Mouse (Mus musculus) MEL (cell line): ENCODE measurements around the gene Tmem115. TPM values are rescaled to one million over a fixed set of nuclear protein-coding genes. Genes with fewer than 3 reads are reported as not detected.

Experiments
- ELF1 ChIP-seq: IDR thresholded peaks from 2 replicates; pipeline ENCODE4 v1.6.1; 2014; ENCODE audit warnings: low read depth, mild to moderate bottlenecking, inconsistent platforms, low read length, improper control_type of control experiment, moderate library complexity
- ETS1 ChIP-seq: IDR thresholded peaks from 2 replicates; pipeline ENCODE4 v1.6.1; 2012; ENCODE audit warnings: low read depth, mild to moderate bottlenecking, inconsistent platforms, low read length, improper control_type of control experiment, moderate library complexity
- GABPA ChIP-seq: IDR thresholded peaks from 2 replicates; pipeline ENCODE4 v1.6.1; 2012; ENCODE audit warnings: low read depth, mild to moderate bottlenecking, inconsistent platforms, low read length, improper control_type of control experiment, moderate library complexity
- HCFC1 ChIP-seq: IDR thresholded peaks from 2 replicates; pipeline ENCODE4 v1.6.1; 2012; ENCODE audit warnings: low read depth, mild to moderate bottlenecking, inconsistent platforms, low read length, improper control_type of control experiment, moderate library complexity
- MAFK ChIP-seq: IDR thresholded peaks from 2 replicates; pipeline ENCODE4 v1.6.1; 2011; ENCODE audit warnings: low read depth, mild to moderate bottlenecking, low read length, improper control_type of control experiment, borderline replicate concordance
- MAX ChIP-seq: IDR thresholded peaks from 2 replicates; pipeline ENCODE4 v1.6.1; 2011; ENCODE audit warnings: low read length, improper control_type of control experiment
- MYC ChIP-seq: IDR thresholded peaks from 2 replicates; pipeline ENCODE4 v1.6.1; 2011; ENCODE audit warnings: low read depth, mild to moderate bottlenecking, low read length, improper control_type of control experiment, moderate library complexity
- POLR2A ChIP-seq, 2 experiments: IDR thresholded peaks; 2 replicates each; pipeline ENCODE4 v1.6.1; 2011 to 2012; ENCODE audit warnings: low read length in 2 of 2, mild to moderate bottlenecking in 2 of 2, control low read depth in 1 of 2, improper control_type of control experiment in 1 of 2, low read depth in 1 of 2, moderate library complexity in 1 of 2; ENCODE audit not compliant: control insufficient read depth in 1 of 2, insufficient read depth in 1 of 2, poor library complexity in 1 of 2
- POLR2AphosphoS2 ChIP-seq: IDR thresholded peaks from 2 replicates; pipeline ENCODE4 v1.6.1; 2011; ENCODE audit warnings: low read length, improper control_type of control experiment
- TCF12 ChIP-seq: IDR thresholded peaks from 2 replicates; pipeline ENCODE4 v1.6.1; 2014; ENCODE audit warnings: low read depth, mild to moderate bottlenecking, inconsistent platforms, low read length, improper control_type of control experiment, moderate library complexity
- ZKSCAN1 ChIP-seq: IDR thresholded peaks from 2 replicates; pipeline ENCODE4 v1.6.1; 2012; ENCODE audit warnings: low read depth, mild to moderate bottlenecking, inconsistent platforms, low read length, improper control_type of control experiment, moderate library complexity
- polyA plus RNA-seq, 2 experiments: library from polyadenylated mRNA; stranded (reverse) in 1 of 2; unstranded in 1 of 2; fragments of >175 nt in 1 of 2; fragments of >200 nt in 1 of 2; gene quantifications; 2 replicates each; pipeline versions ENCODE4 v1.2.1 to v1.2.4; 2012; ENCODE audit warnings: low replicate concordance in 2 of 2, low read depth in 1 of 2; ENCODE audit not compliant: insufficient read length in 2 of 2, insufficient read depth in 1 of 2, missing spikeins in 1 of 2
- total RNA-seq: library from RNA; depleted of rRNA; stranded (reverse); fragments of 300-350 nt; gene quantifications from 2 replicates; pipeline ENCODE4 v1.2.3, GENCODE M21; 2012; rRNA removed

Tmem115 gene
- total and polyA plus RNA-seq, 3 experiments = 34.6 to 39.3 TPM; not detected in 1

DNA sequence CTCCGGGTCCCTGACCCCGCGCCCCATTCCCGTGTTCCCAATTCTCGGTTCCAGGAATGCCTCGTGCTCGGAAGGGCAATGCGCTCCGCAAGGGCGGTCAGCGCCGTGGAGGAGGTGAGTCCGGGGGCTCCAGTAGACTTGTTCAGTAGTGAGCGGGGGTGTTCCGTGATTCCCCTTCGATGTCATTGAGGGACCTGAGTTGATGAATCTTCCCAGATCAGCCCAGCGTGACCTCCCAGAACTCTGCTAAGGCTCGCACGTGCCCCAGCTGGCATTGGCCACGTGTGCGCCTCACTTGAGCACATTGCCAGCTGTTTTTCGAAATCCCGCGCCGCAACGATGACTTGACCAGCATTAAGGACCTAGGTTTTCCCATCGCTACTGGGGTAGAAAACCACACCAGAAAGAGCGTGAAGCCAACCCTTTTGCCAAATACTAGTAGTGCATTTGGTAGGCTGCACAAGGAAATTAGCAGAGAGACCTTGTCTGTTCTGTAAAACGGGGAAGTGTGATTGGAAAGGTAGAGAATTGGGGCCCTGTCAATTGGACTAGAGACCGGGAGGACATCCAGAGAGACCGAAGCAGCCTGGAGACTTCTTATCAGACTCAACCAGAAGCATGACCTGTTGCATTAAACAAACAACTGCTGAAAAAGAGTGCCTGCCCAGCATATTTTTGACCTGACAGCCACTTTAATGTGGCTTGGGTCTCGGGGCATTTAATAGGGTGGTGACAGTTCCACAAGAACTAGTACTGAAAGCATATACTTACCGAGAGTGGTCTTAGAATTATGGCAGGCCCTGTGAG lies 54.3 kb downstream of the Tmem115 start (continued):
- TF ChIP-seq POLR2AphosphoS2 = no peak
- no peak for TF ChIP-seq GABPA
- TF ChIP-seq POLR2A (IDR thresholded peaks at IDR 0.05; ENCODE audit: control insufficient read depth in 1 of 2, insufficient read depth in 1 of 2, low read depth in 1 of 2, low read length in 2 of 2, poor library complexity in 1 of 2) = peak in 1 of 2 experiments; percentile 82; a peak in 2 of 4 replicates
- TF ChIP-seq MAFK = 0 out of 2 replicates have a peak, but pooled peaks have one; percentile 41
- TF ChIP-seq ELF1 = no peak
- no peak for TF ChIP-seq HCFC1
- peak; percentile 97 for TF ChIP-seq MAX
- peak; percentile 65; the same call in 1 of the 2 replicates for TF ChIP-seq ETS1
- peak; percentile 99 for TF ChIP-seq MYC
- TF ChIP-seq ZKSCAN1 = no peak
- TF ChIP-seq TCF12 = peak; percentile 71; the same call in 1 of the 2 replicates

Other genes with a start within 250 kb of the Tmem115 start
- 36.0 and 49.9 TPM in 2 replicates for gene Mapkapk3, start 244.1 kb upstream of the Tmem115 start, total RNA-seq
- gene Mapkapk3, start 244.1 kb upstream of the Tmem115 start, polyA plus RNA-seq = 10 to 100 TPM in 1 of 2 experiments, not detected in 1; 42.3 TPM
- 5.1 and 10.0 TPM in 2 replicates for gene Cish, start 237.9 kb upstream of the Tmem115 start, total RNA-seq
- 10 to 100 TPM in 1 of 2 experiments, not detected in 1; 24.5 TPM for gene Cish, start 237.9 kb upstream of the Tmem115 start, polyA plus RNA-seq
- gene Hemk1, start 195.6 kb upstream of the Tmem115 start, total RNA-seq = 7.5 TPM in 2 replicates
- gene Hemk1, start 195.6 kb upstream of the Tmem115 start, polyA plus RNA-seq = 10 to 100 TPM in 1 of 2 experiments, not detected in 1; 11.8 TPM
- gene 6430571L13Rik, start 193.3 kb upstream of the Tmem115 start, total RNA-seq = 0.35 and 0.36 TPM in 2 replicates
- under 1 TPM in 1 of 2 experiments, not detected in 1; 0.35 TPM for gene 6430571L13Rik, start 193.3 kb upstream of the Tmem115 start, polyA plus RNA-seq
- 0.20 TPM in 1 of 2 replicates, not detected in the other for gene Cacna2d2, start 134.3 kb upstream of the Tmem115 start, total RNA-seq
- under 1 TPM in 1 of 2 experiments, not detected in 1; 0.67 TPM for gene Cacna2d2, start 134.3 kb upstream of the Tmem115 start, polyA plus RNA-seq
- gene Cyb561d2, start 8.2 kb downstream of the Tmem115 start, total RNA-seq = 38.1 and 38.3 TPM in 2 replicates
- gene Cyb561d2, start 8.2 kb downstream of the Tmem115 start, polyA plus RNA-seq = 10 to 100 TPM in 1 of 2 experiments, not detected in 1; 37.8 TPM
- gene Nprl2, start 8.3 kb downstream of the Tmem115 start, total RNA-seq = 23.2 and 25.4 TPM in 2 replicates
- gene Nprl2, start 8.3 kb downstream of the Tmem115 start, polyA plus RNA-seq = 10 to 100 TPM in 1 of 2 experiments, not detected in 1; 30.2 TPM
- gene Zmynd10, start 13.4 kb downstream of the Tmem115 start, total RNA-seq = 0.26 and 0.31 TPM in 2 replicates
- gene Zmynd10, start 13.4 kb downstream of the Tmem115 start, polyA plus RNA-seq = under 1 TPM in 1 of 2 experiments, not detected in 1; 0.85 TPM
- 40.6 and 48.0 TPM in 2 replicates for gene Rassf1, start 17.6 kb downstream of the Tmem115 start, total RNA-seq
- 10 to 100 TPM in 1 of 2 experiments, not detected in 1; 56.9 TPM for gene Rassf1, start 17.6 kb downstream of the Tmem115 start, polyA plus RNA-seq
- gene Tusc2, start 29.3 kb downstream of the Tmem115 start, total RNA-seq = 29.9 and 36.2 TPM in 2 replicates
- gene Tusc2, start 29.3 kb downstream of the Tmem115 start, polyA plus RNA-seq = 10 to 100 TPM in 1 of 2 experiments, not detected in 1; 48.9 TPM
- gene Hyal2, start 34.0 kb downstream of the Tmem115 start, total RNA-seq = 24.8 and 32.0 TPM in 2 replicates
- 10 to 100 TPM in 1 of 2 experiments, not detected in 1; 31.3 TPM for gene Hyal2, start 34.0 kb downstream of the Tmem115 start, polyA plus RNA-seq
- 1.1 and 1.3 TPM in 2 replicates for gene Hyal1, start 43.0 kb downstream of the Tmem115 start, total RNA-seq
- gene Hyal1, start 43.0 kb downstream of the Tmem115 start, polyA plus RNA-seq = 1 to 10 TPM in 1 of 2 experiments, not detected in 1; 3.4 TPM
- 14.3 and 15.1 TPM in 2 replicates for gene Naa80, start 44.9 kb downstream of the Tmem115 start, total RNA-seq
- gene Naa80, start 44.9 kb downstream of the Tmem115 start, polyA plus RNA-seq = 10 to 100 TPM in 1 of 2 experiments, not detected in 1; 74.0 TPM
- gene Hyal3, start 46.9 kb downstream of the Tmem115 start, total RNA-seq = 1.8 and 2.3 TPM in 2 replicates
- gene Hyal3, start 46.9 kb downstream of the Tmem115 start, polyA plus RNA-seq = 1 to 10 TPM in 1 of 2 experiments, not detected in 1; 6.8 TPM
- 136 and 147 TPM in 2 replicates for gene Ifrd2, start 53.7 kb downstream of the Tmem115 start, total RNA-seq
- gene Ifrd2, start 53.7 kb downstream of the Tmem115 start, polyA plus RNA-seq = 100 to 1,000 TPM in 1 of 2 experiments, not detected in 1; 292 TPM
- 0.04 and 0.07 TPM in 2 replicates for gene Sema3b, start 75.3 kb downstream of the Tmem115 start, total RNA-seq
- gene Sema3b, start 75.3 kb downstream of the Tmem115 start, polyA plus RNA-seq = under 1 TPM in 1 of 2 experiments, not detected in 1; 0.21 TPM
- gene Gnai2, start 101.4 kb downstream of the Tmem115 start, total RNA-seq = 129 and 131 TPM in 2 replicates
- gene Gnai2, start 101.4 kb downstream of the Tmem115 start, polyA plus RNA-seq = 100 to 1,000 TPM; 137 to 335 TPM
- not detected in 2 replicates for gene Slc38a3, start 135.6 kb downstream of the Tmem115 start, total RNA-seq
- gene Slc38a3, start 135.6 kb downstream of the Tmem115 start, polyA plus RNA-seq = not detected
- gene Gnat1, start 145.8 kb downstream of the Tmem115 start, total RNA-seq = 0.27 TPM in 1 of 2 replicates, not detected in the other
- 100 to 1,000 TPM in 1 of 2 experiments, not detected in 1; 326 TPM for gene Gnat1, start 145.8 kb downstream of the Tmem115 start, polyA plus RNA-seq
- not detected in 2 replicates for gene Sema3f, start 176.5 kb downstream of the Tmem115 start, total RNA-seq
- gene Sema3f, start 176.5 kb downstream of the Tmem115 start, polyA plus RNA-seq = not detected
- 80.2 and 87.6 TPM in 2 replicates for gene Rbm5, start 237.1 kb downstream of the Tmem115 start, total RNA-seq
- 100 to 1,000 TPM; 125 to 143 TPM for gene Rbm5, start 237.1 kb downstream of the Tmem115 start, polyA plus RNA-seq